ENCODE assay signal across 7 mouse cellular contexts in the genomic region with DNA sequence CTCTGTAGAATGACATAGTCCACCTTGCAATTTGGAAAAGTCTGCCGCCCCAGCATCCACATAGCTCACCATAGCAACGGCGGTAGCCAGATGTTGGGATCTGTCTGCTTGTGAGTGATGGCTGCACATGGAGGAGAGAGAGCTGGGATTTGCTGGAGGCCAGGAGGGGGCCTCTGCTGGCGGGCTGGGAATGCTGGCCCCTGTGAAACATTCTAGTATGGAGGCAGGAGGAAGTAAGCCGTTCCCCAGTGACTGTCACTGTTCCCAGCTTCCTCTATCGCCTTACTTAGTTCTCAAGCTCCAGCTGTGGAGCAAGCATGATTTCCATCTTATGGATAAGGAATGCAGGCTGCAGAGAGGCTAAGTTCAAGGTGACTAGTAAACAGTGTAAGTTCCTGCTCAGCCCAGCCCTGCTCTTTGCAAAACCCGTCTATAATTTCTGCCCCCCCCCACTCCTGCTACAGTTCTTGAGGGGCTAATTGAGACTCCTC. TPM values are rescaled to one million over a fixed set of nuclear protein-coding genes. Genes with fewer than 3 reads are reported as not detected.
A peak's percentile ranks its signal among the peaks of the same experiment; 100 is the strongest.
DNase-seq lines count a peak whose midpoint lies in the region; ATAC-seq lines count a peak whose summit lies in the region.

No protein-coding gene starts in this region.

- 15% methylated on average over 7 of the region's 7 CpGs for WGBS in heart, embryonic 13.5 days
- 10% methylated on average over 7 of the region's 7 CpGs for WGBS in limb, embryonic 15.5 days

- H3K27ac ChIP-seq in heart, embryonic 13.5 days (replicated peaks): peak overlapping the region; percentile 85
- peak overlapping the region; percentile 78 for H3K27ac ChIP-seq in limb, embryonic 15.5 days

- peak overlapping the region; percentile 34 for H3K4me2 ChIP-seq in heart, embryonic 13.5 days
- H3K4me2 ChIP-seq in limb, embryonic 15.5 days: 0 out of 2 replicates have a peak overlapping the region, but pooled peaks have one; percentile 5

- peaks cover 74% of the 10 kb centered on the region for H3K36me3 ChIP-seq in heart, embryonic 13.5 days
- H3K36me3 ChIP-seq in limb, embryonic 15.5 days: peaks cover 53% of the 10 kb centered on the region

- peaks cover 53% of the 10 kb centered on the region for H3K4me1 ChIP-seq in heart, embryonic 13.5 days
- peaks cover 22% of the 10 kb centered on the region for H3K4me1 ChIP-seq in limb, embryonic 15.5 days

- H3K9me3 ChIP-seq in heart, embryonic 13.5 days: no peaks in the 10 kb centered on the region
- no peaks in the 10 kb centered on the region for H3K9me3 ChIP-seq in limb, embryonic 15.5 days

- no peaks in the 10 kb centered on the region for H3K27me3 ChIP-seq in heart, embryonic 13.5 days (replicated peaks)
- H3K27me3 ChIP-seq in limb, embryonic 15.5 days: no peaks in the 10 kb centered on the region

- no peak overlapping the region for H3K4me3 ChIP-seq in heart, embryonic 13.5 days
- H3K4me3 ChIP-seq in limb, embryonic 15.5 days: no peak overlapping the region

- DNase-seq in lung, postnatal 10 days: peak; percentile 43
- DNase-seq in lung, postnatal 25 days (ENCODE audit: low spot score): no peak
- no peak for DNase-seq in ovary, adult 18-20 months (ENCODE audit: low spot score)
- no peak for DNase-seq in urinary bladder, adult 18-20 months (ENCODE audit: low spot score in 2 of 2)
- no peak for DNase-seq in left cerebral cortex, adult 11 months (ENCODE audit: low spot score)

- no peak; the same call in 1 of the 2 replicates for ATAC-seq in heart, embryonic 13.5 days (ENCODE audit: extremely low read depth, insufficient number of reproducible peaks, low FRiP score, low TSS enrichment)
- peak; percentile 69 for ATAC-seq in limb, embryonic 15.5 days (ENCODE audit: insufficient number of reproducible peaks, low FRiP score, low TSS enrichment, low read depth)

- peak overlapping the region; percentile 58 for H3K9ac ChIP-seq in heart, embryonic 13.5 days
- H3K9ac ChIP-seq in limb, embryonic 15.5 days: no peak overlapping the region

RNA-seq across cellular contexts. Expression of a gene that starts 37.6 kb away (rescaled TPM):
- 94.2 and 108 TPM in 2 replicates for polyA plus RNA-seq in heart, embryonic 13.5 days (2015; fragmentation: Nextera tagmentation; extraction: Ambion mirVana)
- 133 and 142 TPM in 2 replicates for polyA plus RNA-seq in limb, embryonic 15.5 days (2015; fragmentation: Nextera tagmentation; extraction: Ambion mirVana)
